Mouse (Mus musculus): Measurements from ENCODE around the gene Ccdc12.

DNA sequence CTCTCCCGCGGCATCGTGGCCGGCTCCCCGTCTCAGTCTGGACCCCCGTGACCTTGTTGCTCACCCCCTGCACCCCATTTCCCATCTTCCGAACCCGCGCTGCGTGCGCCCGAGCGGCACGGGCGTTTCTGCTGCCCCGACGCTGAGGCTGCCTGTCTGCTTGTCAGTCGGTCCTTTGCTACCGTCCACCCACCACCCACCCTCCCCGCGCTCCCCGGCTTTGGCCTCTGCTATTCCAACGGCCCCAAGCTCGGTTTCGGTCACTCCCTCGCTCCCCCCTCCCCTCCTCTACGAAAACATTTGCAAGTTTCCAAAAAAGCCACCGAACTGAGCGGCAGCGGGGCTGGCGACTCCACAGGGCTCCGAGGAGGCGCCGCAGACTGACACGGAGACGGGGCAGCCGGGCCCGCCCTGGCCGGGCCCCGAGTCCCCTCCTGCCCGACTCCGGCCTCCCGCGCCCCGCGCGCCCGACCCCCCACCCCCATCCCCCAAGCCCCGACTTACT lies 86.7 kb downstream of the Ccdc12 start:
- TF ChIP-seq CTCF (IDR thresholded peaks at IDR 0.05; ENCODE audit: low read depth, low read length): no peak
- TF ChIP-seq POLR2A (IDR thresholded peaks at IDR 0.05; ENCODE audit: borderline replicate concordance, low read depth, low read length): no peak

All from bone marrow macrophage, adult 2 months (primary cell).